In genomic region chr2:10861654-10862292, GRCm38 (mm10) we compare ENCODE assay signal across 18 mouse cellular contexts.
"Had no signal": no experiment of that assay in that cellular context is flagged by ENCODE, and none has a peak within 500 bp of the region (broad histone marks: within the 10 kb centered on the region; RNA-seq: fewer than 3 reads in every experiment).

No protein-coding gene starts in this region.

- H3K4me1 ChIP-seq: midbrain, embryonic 10.5 days; midbrain, embryonic 12.5 days; midbrain, embryonic 15.5 days; neural tube, embryonic 12.5 days had no signal

- H3K4me2 ChIP-seq: lung, embryonic 14.5 days; midbrain, embryonic 12.5 days; midbrain, embryonic 15.5 days; neural tube, embryonic 12.5 days; neural tube, embryonic 15.5 days had no signal

- H3K27me3 ChIP-seq: midbrain, embryonic 12.5 days; midbrain, embryonic 15.5 days; neural tube, embryonic 12.5 days; neural tube, embryonic 15.5 days had no signal

- H3K9ac ChIP-seq: lung, embryonic 14.5 days; midbrain, embryonic 12.5 days; midbrain, embryonic 15.5 days; neural tube, embryonic 12.5 days; neural tube, embryonic 15.5 days had no signal

- H3K27ac ChIP-seq: midbrain, embryonic 10.5 days; midbrain, embryonic 12.5 days; midbrain, embryonic 15.5 days; neural tube, embryonic 12.5 days; neural tube, embryonic 15.5 days had no signal

- ATAC-seq: midbrain, embryonic 15.5 days had no signal

- DNase-seq: lung, adult 18-20 months; lung, embryonic 14.5 days; lung, postnatal 10 days; lung, postnatal 4 days; retina, postnatal 1 day; right cerebral cortex, adult 18-20 months; right cerebral cortex, postnatal 25 days; right cerebral cortex, postnatal 4 days; spleen, adult 18-20 months; thymus, adult 18-20 months; thymus, postnatal 14 days; thymus, postnatal 36 days had no signal

- H3K4me3 ChIP-seq: midbrain, embryonic 10.5 days; midbrain, embryonic 12.5 days; midbrain, embryonic 15.5 days; myocyte; neural tube, embryonic 12.5 days; neural tube, embryonic 15.5 days had no signal

- H3K9me3 ChIP-seq: midbrain, embryonic 10.5 days; midbrain, embryonic 12.5 days; midbrain, embryonic 15.5 days; neural tube, embryonic 12.5 days; neural tube, embryonic 15.5 days had no signal

- H3K36me3 ChIP-seq: midbrain, embryonic 10.5 days; midbrain, embryonic 12.5 days; midbrain, embryonic 15.5 days; neural tube, embryonic 12.5 days; neural tube, embryonic 15.5 days had no signal
